Mouse (Mus musculus) myocyte (in vitro differentiated cells): Measurements from ENCODE around the gene Syn3.

Source experiments
- CEBPB ChIP-seq: IDR thresholded peaks from 2 replicates; pipeline ENCODE4 v1.6.1; 2011; ENCODE audit warnings: mild to moderate bottlenecking, moderate library complexity; ENCODE audit not compliant: poor library complexity, insufficient read depth, severe bottlenecking
- E2F4 ChIP-seq: IDR thresholded peaks from one replicate; pipeline ENCODE4 v1.6.1; 2011; ENCODE audit warnings: mild to moderate bottlenecking, control low read depth, moderate library complexity; ENCODE audit not compliant: insufficient read depth
- MAX ChIP-seq: IDR thresholded peaks from one replicate; pipeline ENCODE4 v1.6.1; 2011; ENCODE audit warnings: low read depth, mild to moderate bottlenecking, control low read depth
- MYOD1 ChIP-seq, 3 experiments: IDR thresholded peaks; one replicate each; pipeline ENCODE4 v1.6.1; 2011; ENCODE audit warnings: control low read depth in 2 of 3, low read depth in 2 of 3, mild to moderate bottlenecking in 2 of 3, moderate library complexity in 1 of 3; ENCODE audit not compliant: insufficient read length in 2 of 3, control insufficient read depth in 1 of 3
- MYOG ChIP-seq, 3 experiments: IDR thresholded peaks; one replicate each; pipeline ENCODE4 v1.6.1; 2011; ENCODE audit warnings: control low read depth in 2 of 3, low read depth in 2 of 3, mild to moderate bottlenecking in 2 of 3; ENCODE audit not compliant: insufficient read length in 2 of 3, control insufficient read depth in 1 of 3, insufficient read depth in 1 of 3
- POLR2A ChIP-seq: IDR thresholded peaks from one replicate; pipeline ENCODE4 v1.6.1; 2011; ENCODE audit warnings: low read depth, mild to moderate bottlenecking, control low read depth, moderate library complexity; ENCODE audit not compliant: insufficient read length
- POLR2AphosphoS2 ChIP-seq: IDR thresholded peaks from one replicate; pipeline ENCODE4 v1.6.1; 2011; ENCODE audit warnings: low read depth, control low read depth; ENCODE audit not compliant: insufficient read length
- REST ChIP-seq: IDR thresholded peaks from one replicate; pipeline ENCODE4 v1.6.1; 2011; ENCODE audit warnings: mild to moderate bottlenecking, control low read depth, moderate library complexity; ENCODE audit not compliant: insufficient read depth, insufficient read length
- TCF12 ChIP-seq: IDR thresholded peaks from one replicate; pipeline ENCODE4 v1.6.1; 2011; ENCODE audit warnings: mild to moderate bottlenecking, control low read depth; ENCODE audit not compliant: poor library complexity, insufficient read depth, severe bottlenecking
- TCF3 ChIP-seq: IDR thresholded peaks from one replicate; pipeline ENCODE4 v1.6.1; 2011; ENCODE audit warnings: low read depth, control low read depth; ENCODE audit not compliant: insufficient read length
- USF1 ChIP-seq: IDR thresholded peaks from one replicate; pipeline ENCODE4 v1.6.1; 2011; ENCODE audit warnings: low read depth, mild to moderate bottlenecking, control low read depth, moderate library complexity

- TF ChIP-seq MYOD1 (IDR thresholded peaks at IDR 0.05; ENCODE audit: control insufficient read depth in 1 of 3, insufficient read length in 2 of 3, low read depth in 2 of 3) = no peak
- no peak for TF ChIP-seq POLR2A
- no peak for TF ChIP-seq TCF12
- TF ChIP-seq POLR2AphosphoS2 = no peak
- no peak for TF ChIP-seq TCF3
- no peak for TF ChIP-seq CEBPB
- no peak for TF ChIP-seq USF1
- TF ChIP-seq REST = no peak
- no peak for TF ChIP-seq MAX
- no peak for TF ChIP-seq E2F4
- no peak for TF ChIP-seq MYOG (IDR thresholded peaks at IDR 0.05; ENCODE audit: control insufficient read depth in 1 of 3, insufficient read depth in 1 of 3, insufficient read length in 2 of 3, low read depth in 2 of 3)
Observed at GRCm38 (mm10) chr10:86319526-86319925, 179.2 kb downstream of the Syn3 start.
